Mouse (Mus musculus): ENCODE data around the gene Dhcr7. TPM values are rescaled to one million over a fixed set of nuclear protein-coding genes. Genes with fewer than 3 reads are reported as not detected.

Gene Dhcr7
- polyA plus RNA-seq (2014; fragmentation: Illumina TruSeq; extraction: RNeasy Lipid Tissue Mini Kit (QIAGEN cat#74804); ENCODE audit: low read depth, low replicate concordance) = 100 TPM

DNA sequence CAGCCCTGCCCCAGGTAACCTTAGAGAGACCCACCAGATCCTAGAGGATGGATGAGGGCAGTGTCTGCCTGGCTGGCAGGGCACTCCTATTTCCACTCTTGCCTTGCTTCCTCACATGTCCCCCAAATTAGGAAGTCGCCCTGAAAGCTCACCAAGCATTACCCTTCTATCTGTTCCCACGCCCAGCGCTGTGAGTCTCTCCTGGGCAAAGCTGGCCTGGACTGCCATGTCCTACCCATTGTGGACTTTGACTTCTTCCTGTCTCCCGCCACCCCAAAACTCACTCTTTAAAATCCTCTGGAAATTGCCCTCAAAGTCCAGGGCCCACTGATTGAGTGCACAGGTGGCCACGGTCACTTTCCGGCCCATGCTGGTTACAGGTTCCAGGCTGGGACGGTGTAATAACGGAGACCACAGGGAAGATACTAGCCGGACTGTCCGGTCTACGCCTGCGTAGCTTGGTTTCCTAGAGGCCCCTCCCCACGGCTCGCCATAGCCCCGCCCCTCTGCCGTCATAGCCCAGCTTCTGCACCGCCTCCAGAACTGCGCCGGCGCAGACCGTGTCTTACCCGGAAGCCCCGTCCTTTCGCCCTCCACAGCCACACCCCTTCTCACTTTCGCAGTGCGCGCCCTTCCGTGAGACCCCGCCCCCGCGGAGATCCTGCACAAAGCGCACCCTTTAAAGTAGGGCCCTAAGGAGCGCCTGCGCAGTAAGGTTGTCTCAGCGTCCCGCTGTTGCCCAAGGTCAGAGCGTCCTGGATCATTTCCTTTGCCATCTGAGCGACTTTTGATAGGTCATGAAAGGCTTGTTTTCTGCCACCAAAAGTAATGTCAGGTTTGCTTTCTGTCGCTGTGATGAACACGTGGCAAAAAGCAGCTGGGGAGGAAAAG is at the start of gene Dhcr7, which contains the start of gene Nadsyn1:
Dhcr7 (plus strand) TSS at position 771 of the 891 bp plus-strand sequence.
Nadsyn1 (minus strand) TSS at position 475 of the 891 bp plus-strand sequence.

DNA sequence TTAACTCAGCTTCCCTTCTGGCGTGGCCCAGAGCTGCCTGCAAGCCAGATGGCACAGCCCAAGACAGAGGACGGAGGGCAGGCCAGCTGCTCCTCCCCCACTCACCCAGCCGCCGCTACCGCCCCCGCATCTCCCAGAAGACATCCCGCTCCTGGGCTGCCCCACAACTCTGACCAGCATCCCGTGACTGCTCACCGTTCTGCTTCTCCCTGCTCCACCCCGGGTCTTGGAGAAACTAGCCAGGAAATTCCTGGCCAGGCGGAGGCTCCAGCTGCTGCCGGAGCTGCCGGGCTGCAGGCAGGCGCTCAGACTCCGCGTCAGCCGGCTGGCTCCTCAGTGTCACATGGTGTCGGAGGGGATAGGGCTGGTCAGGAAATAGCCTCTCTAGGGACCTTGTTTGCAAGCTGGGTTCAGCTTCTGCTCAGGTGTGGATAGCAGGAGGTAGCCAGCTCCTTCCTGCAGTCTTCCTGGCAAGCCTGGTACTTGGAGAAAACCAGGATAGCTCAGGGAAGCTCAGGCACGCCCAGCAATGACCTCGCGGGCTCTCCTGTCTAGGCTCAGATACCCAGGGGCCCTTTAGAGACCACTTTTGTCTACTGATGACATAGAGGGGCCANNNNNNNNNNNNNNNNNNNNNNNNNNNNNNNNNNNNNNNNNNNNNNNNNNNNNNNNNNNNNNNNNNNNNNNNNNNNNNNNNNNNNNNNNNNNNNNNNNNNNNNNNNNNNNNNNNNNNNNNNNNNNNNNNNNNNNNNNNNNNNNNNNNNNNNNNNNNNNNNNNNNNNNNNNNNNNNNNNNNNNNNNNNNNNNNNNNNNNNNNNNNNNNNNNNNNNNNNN is 38.7 kb upstream of the Dhcr7 start, which contains the start of gene Mrgpre:
Mrgpre (minus strand) TSS at position 505 of the 834 bp plus-strand sequence.

DNA sequence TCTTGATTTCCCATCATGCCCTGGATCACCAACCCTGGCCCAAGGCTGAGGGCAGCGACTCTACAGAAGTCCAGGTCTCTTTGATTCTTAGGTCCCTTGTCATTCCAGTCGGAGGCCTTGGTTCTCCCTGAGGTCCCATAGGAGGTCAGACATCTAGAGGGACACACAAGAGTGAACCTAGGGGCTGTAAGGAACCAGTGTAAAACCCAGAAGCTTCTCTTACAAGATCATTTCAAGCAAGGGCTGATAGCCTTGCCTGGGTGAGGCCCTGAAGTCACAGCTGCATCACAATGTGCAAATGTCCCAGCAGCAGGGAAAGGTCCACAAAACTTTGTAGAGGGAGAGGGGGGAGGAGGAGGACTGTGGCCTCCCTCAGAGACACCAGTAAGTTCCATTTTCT is 43.6 kb downstream of the Dhcr7 start, which contains the start of gene Gm498:
Gm498 (plus strand) TSS at position 301 of the 400 bp plus-strand sequence.

Other genes with a start within 250 kb of the Dhcr7 start
- 17.2 TPM for gene Cars, start 223.1 kb upstream of the Dhcr7 start, polyA plus RNA-seq (2014; fragmentation: Illumina TruSeq; extraction: RNeasy Lipid Tissue Mini Kit (QIAGEN cat#74804); ENCODE audit: low read depth, low replicate concordance)
- 1.8 TPM for gene Tnfrsf26, start 194.4 kb upstream of the Dhcr7 start, polyA plus RNA-seq (2014; fragmentation: Illumina TruSeq; extraction: RNeasy Lipid Tissue Mini Kit (QIAGEN cat#74804); ENCODE audit: low read depth, low replicate concordance)
- 8.9 TPM for gene Tnfrsf22, start 173.5 kb upstream of the Dhcr7 start, polyA plus RNA-seq (2014; fragmentation: Illumina TruSeq; extraction: RNeasy Lipid Tissue Mini Kit (QIAGEN cat#74804); ENCODE audit: low read depth, low replicate concordance)
- gene Tnfrsf23, start 137.3 kb upstream of the Dhcr7 start, polyA plus RNA-seq (2014; fragmentation: Illumina TruSeq; extraction: RNeasy Lipid Tissue Mini Kit (QIAGEN cat#74804); ENCODE audit: low read depth, low replicate concordance) = 3.7 TPM
- gene Osbpl5, start 66.2 kb upstream of the Dhcr7 start, polyA plus RNA-seq (2014; fragmentation: Illumina TruSeq; extraction: RNeasy Lipid Tissue Mini Kit (QIAGEN cat#74804); ENCODE audit: low read depth, low replicate concordance) = 2.7 TPM
- not detected for gene Mrgprg, start 56.2 kb upstream of the Dhcr7 start, polyA plus RNA-seq (2014; fragmentation: Illumina TruSeq; extraction: RNeasy Lipid Tissue Mini Kit (QIAGEN cat#74804); ENCODE audit: low read depth, low replicate concordance)
- 0.58 TPM for gene Mrgpre, start 38.6 kb upstream of the Dhcr7 start, polyA plus RNA-seq (2014; fragmentation: Illumina TruSeq; extraction: RNeasy Lipid Tissue Mini Kit (QIAGEN cat#74804); ENCODE audit: low read depth, low replicate concordance)
- 6.0 TPM for gene Nadsyn1, start 296 bp upstream of the Dhcr7 start, polyA plus RNA-seq (2014; fragmentation: Illumina TruSeq; extraction: RNeasy Lipid Tissue Mini Kit (QIAGEN cat#74804); ENCODE audit: low read depth, low replicate concordance)
- not detected for gene Gm498, start 43.7 kb downstream of the Dhcr7 start, polyA plus RNA-seq (2014; fragmentation: Illumina TruSeq; extraction: RNeasy Lipid Tissue Mini Kit (QIAGEN cat#74804); ENCODE audit: low read depth, low replicate concordance)
- 1.7 TPM for gene Shank2, start 178.8 kb downstream of the Dhcr7 start, polyA plus RNA-seq (2014; fragmentation: Illumina TruSeq; extraction: RNeasy Lipid Tissue Mini Kit (QIAGEN cat#74804); ENCODE audit: low read depth, low replicate concordance)